Mouse (Mus musculus): ENCODE results near the gene Dhdds. TPM values are rescaled to one million over a fixed set of nuclear protein-coding genes. Genes with fewer than 3 reads are reported as not detected.

Gene Dhdds
- polyA plus RNA-seq, 1 experiment from 2014 or later, result 49.8 TPM

Other genes starting within 250 kb of the Dhdds start
- 24.2 and 25.2 TPM in 2 replicates for gene Arid1a, start 244.1 kb downstream of the Dhdds start, polyA plus RNA-seq (2015; fragmentation: Nextera tagmentation; extraction: Ambion mirVana)
- 25.7 and 28.2 TPM in 2 replicates for gene Rps6ka1, start 113.1 kb downstream of the Dhdds start, polyA plus RNA-seq (2015; fragmentation: Nextera tagmentation; extraction: Ambion mirVana)
- 909 and 1,029 TPM in 2 replicates for gene Hmgn2, start 32.3 kb downstream of the Dhdds start, polyA plus RNA-seq (2015; fragmentation: Nextera tagmentation; extraction: Ambion mirVana)
- 0.16 and 0.35 TPM in 2 replicates for gene Lin28a, start 17.9 kb upstream of the Dhdds start, polyA plus RNA-seq (2015; fragmentation: Nextera tagmentation; extraction: Ambion mirVana)
- not detected in 2 replicates for gene Zfp683, start 52.9 kb upstream of the Dhdds start, polyA plus RNA-seq (2015; fragmentation: Nextera tagmentation; extraction: Ambion mirVana)
- gene Crybg2, start 59.9 kb upstream of the Dhdds start, polyA plus RNA-seq (2015; fragmentation: Nextera tagmentation; extraction: Ambion mirVana), result 3.7 and 5.3 TPM in 2 replicates
- 1.5 and 1.8 TPM in 2 replicates for gene Cd52, start 94.2 kb upstream of the Dhdds start, polyA plus RNA-seq (2015; fragmentation: Nextera tagmentation; extraction: Ambion mirVana)
- gene Ubxn11, start 101.7 kb upstream of the Dhdds start, polyA plus RNA-seq (2015; fragmentation: Nextera tagmentation; extraction: Ambion mirVana), result 21.3 and 21.5 TPM in 2 replicates
- 467 and 509 TPM in 2 replicates for gene Sh3bgrl3, start 127.9 kb upstream of the Dhdds start, polyA plus RNA-seq (2015; fragmentation: Nextera tagmentation; extraction: Ambion mirVana)
- 17.6 and 18.0 TPM in 2 replicates for gene Cep85, start 186.2 kb upstream of the Dhdds start, polyA plus RNA-seq (2015; fragmentation: Nextera tagmentation; extraction: Ambion mirVana)
- not detected in 2 replicates for gene Gm7534, start 202.1 kb upstream of the Dhdds start, polyA plus RNA-seq (2015; fragmentation: Nextera tagmentation; extraction: Ambion mirVana)
- gene Catsper4, start 226.5 kb upstream of the Dhdds start, polyA plus RNA-seq (2015; fragmentation: Nextera tagmentation; extraction: Ambion mirVana), result not detected in 2 replicates
- gene Cnksr1, start 237.5 kb upstream of the Dhdds start, polyA plus RNA-seq (2015; fragmentation: Nextera tagmentation; extraction: Ambion mirVana), result 0.10 and 0.21 TPM in 2 replicates
- 0.50 and 0.60 TPM in 2 replicates for gene E130218I03Rik, start 242.7 kb upstream of the Dhdds start, polyA plus RNA-seq (2015; fragmentation: Nextera tagmentation; extraction: Ambion mirVana)
- gene Zfp593, start 244.7 kb upstream of the Dhdds start, polyA plus RNA-seq (2015; fragmentation: Nextera tagmentation; extraction: Ambion mirVana), result 13.3 and 14.7 TPM in 2 replicates
- gene Gm30191, start 246.0 kb upstream of the Dhdds start, polyA plus RNA-seq (2015; fragmentation: Nextera tagmentation; extraction: Ambion mirVana), result 0.94 and 1.1 TPM in 2 replicates

All from hindbrain, embryonic 16.5 days (tissue).